Mouse (Mus musculus) forebrain, embryonic 10.5 days (tissue): ENCODE data around the gene Abhd6. TPM values are rescaled to one million over a fixed set of nuclear protein-coding genes. Genes with fewer than 3 reads are reported as not detected.

Experiments used
- DNase-seq: peaks from one replicate; pipeline ENCODE4 v3.0.0-alpha.2; 2017; ENCODE audit warnings: low spot score; ENCODE audit errors: extremely low spot score
- H3K27ac ChIP-seq: fragments of 300-500 bp; sonication (generic); 2 replicates; pipeline ENCODE4 v1.5.1; 2016; ENCODE audit warnings: mild to moderate bottlenecking
- H3K27me3 ChIP-seq: fragments of 300-500 bp; sonication (generic); 2 replicates; pipeline ENCODE4 v1.6.1; 2016; ENCODE audit warnings: mild to moderate bottlenecking; ENCODE audit not compliant: poor library complexity, severe bottlenecking
- H3K36me3 ChIP-seq: fragments of 300-500 bp; sonication (generic); replicated peaks from 2 replicates; pipeline ENCODE4 v1.6.1; 2016; ENCODE audit warnings: mild to moderate bottlenecking, moderate library complexity
- H3K4me1 ChIP-seq: fragments of 300-500 bp; sonication (generic); 2 replicates; pipeline ENCODE4 v1.6.1; 2016
- H3K4me3 ChIP-seq: fragments of 300-500 bp; sonication (generic); 2 replicates; pipeline ENCODE4 v1.5.1; 2016; ENCODE audit warnings: mild to moderate bottlenecking, moderate library complexity
- H3K9me3 ChIP-seq: fragments of 300-500 bp; sonication (generic); 2 replicates; pipeline ENCODE4 v1.6.1; 2016; ENCODE audit warnings: mild to moderate bottlenecking, moderate library complexity
- WGBS: fragments of 180-500 bp; shearing (Covaris S2); methylation state at CpG from one replicate; pipeline ENCODE4 v1.1.7; 2016; 5-methylcytosine and 5-hydroxymethylcytosine counted together
- polyA plus RNA-seq: library from polyadenylated mRNA; unstranded; fragments of >200 nt; fragmentation: Nextera tagmentation; extraction: Ambion mirVana; gene quantifications from 2 replicates; pipeline ENCODE4 v1.2.1, GENCODE M21; 2016

The Abhd6 gene
- polyA plus RNA-seq, 1 experiment from 2014 or later, result 18.6 TPM

- Histone ChIP-seq H3K36me3 (peaks cover 12% of the 10 kb centered on the region; the same call in 1 of the 2 replicates), H3K27ac (no peak overlapping the region), H3K27me3 (no peaks in the 10 kb centered on the region), H3K4me3 (no peak overlapping the region), H3K4me1 (no peaks in the 10 kb centered on the region), H3K9me3 (no peaks in the 10 kb centered on the region)
- no peak for DNase-seq
- WGBS, result 84% methylated on average over 3 of the region's 3 CpGs
Measured at GRCm38 (mm10) chr14:8040179-8040578, 37.5 kb downstream of the Abhd6 start.

DNA sequence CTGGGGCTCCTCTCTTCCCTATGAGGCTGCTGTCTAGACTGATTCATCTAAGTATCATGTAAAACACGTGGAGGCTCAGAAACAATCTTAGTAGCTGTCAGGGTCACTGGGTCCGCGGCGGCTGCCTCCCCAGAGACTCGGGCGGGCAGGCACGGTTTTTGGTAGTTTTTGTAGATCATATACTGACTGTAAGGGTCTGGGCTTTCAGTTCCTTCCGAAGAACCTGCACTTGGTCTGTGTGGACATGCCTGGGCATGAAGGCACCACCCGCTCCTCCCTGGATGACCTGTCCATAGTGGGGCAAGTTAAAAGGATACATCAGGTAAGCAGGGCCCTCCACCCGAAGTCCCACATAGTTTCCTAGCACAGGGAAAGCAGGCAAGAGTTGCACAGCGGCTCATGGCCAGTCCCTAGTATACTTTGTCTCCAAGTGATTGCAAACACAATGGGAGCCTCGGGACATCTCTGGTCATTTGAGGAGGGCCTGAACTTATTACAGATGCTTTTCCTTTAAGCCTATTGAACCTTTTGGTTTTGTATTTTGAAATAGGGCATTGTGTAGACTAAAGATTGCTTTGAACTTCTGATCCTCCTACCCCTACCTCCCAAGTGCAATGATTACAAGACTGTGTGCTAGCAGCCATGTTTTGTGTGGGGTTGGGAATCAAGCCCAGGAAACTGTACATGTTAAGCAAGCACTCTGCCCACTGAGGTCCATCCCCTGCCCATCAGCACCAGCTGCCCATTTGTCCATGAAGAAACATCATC lies 38.4 kb downstream of the Abhd6 start:
- no peak for DNase-seq
- WGBS, result 86% methylated on average over 12 of the region's 12 CpGs
- no peaks in the 10 kb centered on the region for H3K4me1 ChIP-seq
- no peaks in the 10 kb centered on the region for H3K27me3 ChIP-seq
- H3K4me3 ChIP-seq, result no peak overlapping the region
- H3K9me3 ChIP-seq, result no peaks in the 10 kb centered on the region
- peaks cover 17% of the 10 kb centered on the region for H3K36me3 ChIP-seq
- no peak overlapping the region for H3K27ac ChIP-seq

DNA sequence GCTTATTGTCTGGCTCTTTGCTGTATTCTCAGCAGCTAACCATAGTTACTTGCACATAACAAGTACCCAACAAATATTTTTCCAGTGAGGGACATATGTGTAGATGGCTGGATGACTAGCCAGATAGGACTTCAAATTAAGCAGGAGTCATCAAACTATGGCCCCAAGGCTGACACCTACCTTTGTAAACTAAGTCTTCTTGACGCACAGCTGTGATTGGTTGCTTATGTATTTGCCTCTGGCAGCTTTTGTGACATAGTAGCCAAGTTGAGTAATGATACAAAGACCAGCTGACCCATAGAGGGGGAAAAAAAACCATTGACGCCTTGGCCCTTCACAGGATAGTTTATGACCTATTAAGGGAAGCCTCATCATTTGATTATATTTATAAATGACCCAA lies 39.4 kb downstream of the Abhd6 start:
- Histone ChIP-seq H3K27me3 (no peaks in the 10 kb centered on the region), H3K4me1 (no peaks in the 10 kb centered on the region), H3K4me3 (no peak overlapping the region), H3K27ac (no peak overlapping the region), H3K9me3 (no peaks in the 10 kb centered on the region), H3K36me3 (peaks cover 22% of the 10 kb centered on the region)
- DNase-seq, result no peak
- WGBS, result 93% methylated on average over 2 of the region's 2 CpGs

- H3K4me1 ChIP-seq, result no peaks in the 10 kb centered on the region
- H3K4me3 ChIP-seq, result no peak overlapping the region
- no peak overlapping the region for H3K27ac ChIP-seq
- H3K27me3 ChIP-seq, result no peaks in the 10 kb centered on the region
- DNase-seq, result no peak
- 94% methylated on average over 9 of the region's 9 CpGs for WGBS
- H3K36me3 ChIP-seq, result peaks cover 25% of the 10 kb centered on the region
- no peaks in the 10 kb centered on the region for H3K9me3 ChIP-seq
Measured at GRCm38 (mm10) chr14:8042577-8042976, 39.9 kb downstream of the Abhd6 start.

DNA sequence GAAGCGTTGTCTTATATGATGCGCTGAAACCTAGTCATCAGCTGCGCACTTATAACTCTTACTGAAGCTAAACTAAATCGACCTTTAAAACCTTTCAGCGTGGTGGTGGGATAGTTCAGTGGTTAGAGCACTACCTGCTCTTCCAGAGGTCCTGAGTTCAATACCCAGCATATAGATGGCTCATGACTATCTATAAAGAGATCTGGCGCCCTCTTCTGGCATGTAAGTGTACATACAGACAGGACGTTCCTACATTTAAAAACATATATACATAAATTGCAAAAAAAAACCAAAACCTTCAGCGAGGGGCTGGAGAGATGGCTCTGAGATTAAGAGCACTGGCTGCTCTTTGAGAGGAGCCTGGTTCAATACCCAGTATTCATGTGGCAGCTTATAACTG lies 41.6 kb downstream of the Abhd6 start:
- H3K9me3 ChIP-seq, result no peaks in the 10 kb centered on the region
- H3K4me1 ChIP-seq, result no peaks in the 10 kb centered on the region
- no peak for DNase-seq
- H3K4me3 ChIP-seq, result no peak overlapping the region
- H3K36me3 ChIP-seq, result peaks cover 40% of the 10 kb centered on the region
- WGBS, result 66% methylated on average over 8 of the region's 8 CpGs
- no peak overlapping the region for H3K27ac ChIP-seq
- H3K27me3 ChIP-seq, result no peaks in the 10 kb centered on the region

DNA sequence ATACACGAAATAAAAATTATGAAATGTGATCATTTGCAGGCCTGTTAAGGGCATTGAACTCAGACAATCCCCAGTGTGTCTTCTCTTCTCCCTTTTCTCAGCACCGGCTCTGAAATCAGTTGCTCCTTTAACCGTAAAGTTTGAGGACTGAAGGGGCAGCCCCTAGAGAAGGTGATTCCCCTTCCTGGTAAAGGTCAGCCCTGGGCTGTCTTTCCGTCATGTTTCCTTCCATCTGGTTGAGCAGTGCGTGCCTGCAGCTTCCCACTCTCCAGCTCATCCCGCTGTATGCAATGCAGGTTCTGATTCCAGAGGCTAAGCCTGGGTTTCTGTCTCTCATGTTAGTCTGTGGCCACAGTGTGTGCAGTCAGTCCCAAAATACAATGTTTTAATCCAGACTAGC lies 42.1 kb downstream of the Abhd6 start:
- Histone ChIP-seq H3K36me3 (peaks cover 42% of the 10 kb centered on the region), H3K27ac (no peak overlapping the region), H3K9me3 (no peaks in the 10 kb centered on the region), H3K27me3 (no peaks in the 10 kb centered on the region), H3K4me3 (no peak overlapping the region), H3K4me1 (no peaks in the 10 kb centered on the region)
- WGBS, result 86% methylated on average over 6 of the region's 6 CpGs
- DNase-seq, result no peak

DNA sequence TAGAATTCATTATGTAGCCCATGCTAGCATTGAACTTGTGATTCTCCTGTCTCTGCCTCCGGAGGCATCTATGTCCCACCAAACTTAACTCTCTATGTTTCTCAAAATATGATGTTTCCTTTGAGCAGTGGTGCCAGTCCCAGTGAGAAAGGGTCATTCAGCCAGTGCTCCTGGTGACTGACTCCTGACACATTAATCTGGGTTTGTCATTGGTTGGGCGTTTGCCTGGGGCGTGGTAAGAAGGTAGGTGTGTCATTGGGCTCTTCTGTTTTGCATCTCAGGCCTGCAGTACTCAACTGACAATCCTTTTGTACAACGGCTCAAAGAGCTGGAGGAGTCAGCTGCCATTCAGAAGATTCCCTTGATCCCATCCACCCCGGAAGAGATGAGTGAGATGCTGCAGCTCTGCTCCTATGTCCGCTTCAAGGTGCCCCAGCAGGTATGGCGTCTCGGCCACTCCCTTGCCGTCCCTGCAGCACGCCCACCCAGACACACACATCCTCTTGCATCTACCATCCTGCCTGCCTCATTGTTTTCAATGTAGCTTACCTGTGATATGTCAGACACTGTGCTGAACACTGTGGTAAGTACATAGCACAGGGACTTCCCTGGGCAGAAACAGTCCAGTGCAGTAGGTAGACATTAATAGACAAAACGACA lies 42.6 kb downstream of the Abhd6 start:
- no peak for DNase-seq
- no peaks in the 10 kb centered on the region for H3K4me1 ChIP-seq
- no peak overlapping the region for H3K27ac ChIP-seq
- no peak overlapping the region for H3K4me3 ChIP-seq
- peaks cover 46% of the 10 kb centered on the region for H3K36me3 ChIP-seq
- no peaks in the 10 kb centered on the region for H3K27me3 ChIP-seq
- 86% methylated on average over 11 of the region's 11 CpGs for WGBS
- H3K9me3 ChIP-seq, result no peaks in the 10 kb centered on the region

DNA sequence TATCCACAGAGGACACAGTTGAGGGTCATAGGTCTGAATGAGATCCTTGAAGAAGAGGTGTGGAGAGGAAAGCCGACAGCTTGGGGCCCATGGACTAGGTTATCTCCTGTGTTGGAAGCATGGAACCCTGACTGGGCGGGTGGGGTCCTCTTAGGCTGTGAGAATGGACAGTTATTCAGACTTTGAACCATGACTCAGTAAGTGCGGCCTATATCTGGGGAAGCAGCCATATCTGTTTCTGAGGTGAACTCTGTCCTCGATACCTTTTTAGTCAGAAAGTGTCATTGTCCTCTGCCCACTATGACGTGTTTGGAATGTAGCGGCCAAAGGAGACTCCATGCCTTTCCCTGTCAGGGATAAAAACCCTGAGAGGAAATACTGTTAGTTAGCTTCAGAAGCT lies 44.1 kb downstream of the Abhd6 start:
- WGBS, result 94% methylated on average over 6 of the region's 6 CpGs
- H3K4me1 ChIP-seq, result no peaks in the 10 kb centered on the region

GRCm38 (mm10) chr14:8049334-8049733 lies 46.6 kb downstream of the Abhd6 start:
- Histone ChIP-seq H3K27me3 (no peaks in the 10 kb centered on the region), H3K36me3 (peaks cover 45% of the 10 kb centered on the region), H3K4me3 (no peak overlapping the region), H3K27ac (no peak overlapping the region), H3K9me3 (no peaks in the 10 kb centered on the region), H3K4me1 (peaks cover 6% of the 10 kb centered on the region)
- no peak for DNase-seq
- WGBS, result 89% methylated on average over 10 of the region's 10 CpGs

More for the DNA sequence above, 44.1 kb downstream of the Abhd6 start:
- Histone ChIP-seq H3K36me3 (peaks cover 50% of the 10 kb centered on the region), H3K9me3 (no peaks in the 10 kb centered on the region), H3K27ac (no peak overlapping the region), H3K27me3 (no peaks in the 10 kb centered on the region), H3K4me3 (no peak overlapping the region)
- DNase-seq, result no peak

- 92% methylated on average over 2 of the region's 2 CpGs for WGBS
- Histone ChIP-seq H3K9me3 (no peaks in the 10 kb centered on the region), H3K4me3 (no peak overlapping the region), H3K4me1 (peaks cover 14% of the 10 kb centered on the region), H3K36me3 (peaks cover 39% of the 10 kb centered on the region), H3K27me3 (no peaks in the 10 kb centered on the region), H3K27ac (no peak overlapping the region)
- no peak for DNase-seq
Measured at GRCm38 (mm10) chr14:8051869-8052268, 49.2 kb downstream of the Abhd6 start.

DNA sequence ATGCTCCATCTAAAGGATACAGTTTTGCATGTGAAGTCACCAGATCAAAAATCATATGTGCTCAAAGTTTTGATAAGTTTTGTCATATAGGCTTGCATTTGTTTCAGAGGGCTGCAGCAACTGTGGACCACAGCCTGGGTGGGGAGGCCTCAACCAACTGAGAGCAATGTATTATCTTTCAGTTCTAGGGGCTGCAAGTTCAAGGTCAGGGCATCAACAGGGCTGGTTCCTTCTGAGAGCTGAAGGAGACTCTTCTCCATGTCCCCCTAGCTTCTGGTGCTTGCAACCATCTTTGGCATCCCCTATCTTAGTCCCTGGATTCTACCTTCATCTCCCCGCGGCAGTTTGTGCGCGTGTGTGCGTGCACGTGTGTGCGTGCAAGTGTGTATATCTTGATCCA lies 50.0 kb downstream of the Abhd6 start:
- H3K27me3 ChIP-seq, result no peaks in the 10 kb centered on the region

GRCm38 (mm10) chr14:8054310-8055102 lies 51.8 kb downstream of the Abhd6 start:
- Histone ChIP-seq H3K4me1 (peaks cover 14% of the 10 kb centered on the region), H3K27me3 (no peaks in the 10 kb centered on the region), H3K27ac (peak overlapping the region; percentile 62), H3K4me3 (no peak overlapping the region), H3K36me3 (peaks cover 17% of the 10 kb centered on the region), H3K9me3 (no peaks in the 10 kb centered on the region)
- WGBS, result 24% methylated on average over 17 of the region's 17 CpGs
- DNase-seq, result no peak

More for the DNA sequence above, 50.0 kb downstream of the Abhd6 start:
- WGBS, result 98% methylated on average over 7 of the region's 7 CpGs
- DNase-seq, result no peak
- Histone ChIP-seq H3K4me3 (no peak overlapping the region), H3K9me3 (no peaks in the 10 kb centered on the region), H3K4me1 (peaks cover 14% of the 10 kb centered on the region), H3K27ac (no peak overlapping the region), H3K36me3 (peaks cover 32% of the 10 kb centered on the region)

DNA sequence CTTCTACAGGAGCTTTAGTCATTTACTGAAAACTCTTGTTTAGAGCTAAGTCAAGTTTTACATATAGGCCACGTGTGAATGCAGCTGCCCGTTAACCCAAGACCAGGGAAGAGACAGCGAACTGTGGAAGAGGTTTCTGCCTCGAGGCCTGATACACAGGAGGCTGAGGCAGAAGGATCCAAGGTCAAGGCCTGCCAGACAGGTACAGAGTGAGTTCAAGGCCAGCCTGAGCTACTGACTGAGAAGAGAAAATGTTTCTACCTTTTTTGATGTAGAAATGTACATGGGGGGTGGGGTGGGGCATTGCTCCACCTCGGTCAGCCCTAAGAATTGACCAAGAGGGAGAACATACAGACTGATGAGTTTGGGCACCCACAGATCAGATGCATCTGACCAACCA lies 53.4 kb downstream of the Abhd6 start:
- peaks cover 14% of the 10 kb centered on the region for H3K4me1 ChIP-seq
- no peaks in the 10 kb centered on the region for H3K27me3 ChIP-seq
- H3K27ac ChIP-seq, result no peak overlapping the region
- no peaks in the 10 kb centered on the region for H3K9me3 ChIP-seq
- DNase-seq, result no peak
- H3K4me3 ChIP-seq, result no peak overlapping the region
- WGBS, result 90% methylated on average over 5 of the region's 5 CpGs
- peaks cover 9% of the 10 kb centered on the region for H3K36me3 ChIP-seq
